Mouse (Mus musculus) E14TG2a.4 (cell line): Measurements from ENCODE around the gene Bcor.

ENCODE experiments used
- CTCF ChIP-seq: conservative IDR thresholded peaks from 2 replicates; pipeline ENCODE4 v1.5.1; 2014; ENCODE audit warnings: low read length
- NANOG ChIP-seq: IDR thresholded peaks from 2 replicates; pipeline ENCODE4 v1.6.1; 2014; ENCODE audit warnings: borderline replicate concordance, low read length, mixed read lengths

DNA sequence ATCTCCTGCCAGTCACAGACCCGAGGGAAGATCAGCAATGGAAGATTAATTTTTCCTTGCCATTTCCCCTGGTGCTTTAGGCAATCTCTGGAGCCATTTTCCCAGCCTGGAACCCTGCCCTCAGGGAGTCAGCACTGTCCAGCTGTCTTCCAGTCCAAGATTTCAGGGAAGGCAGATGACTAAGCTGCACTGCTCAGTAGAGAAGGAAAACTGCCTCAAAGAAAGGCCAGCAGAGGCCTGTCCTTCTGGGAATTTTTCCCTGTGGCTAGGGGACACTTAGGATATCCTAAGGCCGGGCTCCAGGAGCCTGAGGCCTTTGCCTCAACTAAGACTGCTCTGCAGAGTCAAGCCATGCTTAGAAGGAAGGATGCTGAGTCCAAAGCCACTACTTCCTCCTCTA, 32.2 kb upstream of the Bcor start:
- TF ChIP-seq CTCF: no peak
- no peak for TF ChIP-seq NANOG
